Mouse (Mus musculus) cerebellum, postnatal 14 days (tissue): ENCODE measurements around the gene Bcl2.
A peak's percentile ranks its signal among the peaks of the same experiment; 100 is the strongest.

ENCODE experiments used
- DNase-seq, 2 experiments: peaks; one replicate each; pipeline ENCODE4 v3.0.0; 2021; ENCODE audit warnings: mixed read lengths in 2 of 2

Gene Bcl2

DNA sequence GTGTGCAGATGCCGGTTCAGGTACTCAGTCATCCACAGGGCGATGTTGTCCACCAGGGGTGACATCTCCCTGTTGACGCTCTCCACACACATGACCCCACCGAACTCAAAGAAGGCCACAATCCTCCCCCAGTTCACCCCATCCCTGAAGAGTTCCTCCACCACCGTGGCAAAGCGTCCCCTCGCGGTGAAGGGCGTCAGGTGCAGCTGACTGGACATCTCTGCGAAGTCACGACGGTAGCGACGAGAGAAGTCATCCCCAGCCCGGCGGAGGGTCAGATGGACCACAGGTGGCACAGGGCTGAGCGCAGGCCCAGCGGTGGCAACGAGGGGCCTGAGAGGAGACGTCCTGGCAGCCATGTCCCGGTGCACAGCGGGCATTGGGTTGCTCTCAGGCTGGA lies 1.7 kb downstream of the Bcl2 start:
- peak; percentile 72 to 88 for DNase-seq

DNA sequence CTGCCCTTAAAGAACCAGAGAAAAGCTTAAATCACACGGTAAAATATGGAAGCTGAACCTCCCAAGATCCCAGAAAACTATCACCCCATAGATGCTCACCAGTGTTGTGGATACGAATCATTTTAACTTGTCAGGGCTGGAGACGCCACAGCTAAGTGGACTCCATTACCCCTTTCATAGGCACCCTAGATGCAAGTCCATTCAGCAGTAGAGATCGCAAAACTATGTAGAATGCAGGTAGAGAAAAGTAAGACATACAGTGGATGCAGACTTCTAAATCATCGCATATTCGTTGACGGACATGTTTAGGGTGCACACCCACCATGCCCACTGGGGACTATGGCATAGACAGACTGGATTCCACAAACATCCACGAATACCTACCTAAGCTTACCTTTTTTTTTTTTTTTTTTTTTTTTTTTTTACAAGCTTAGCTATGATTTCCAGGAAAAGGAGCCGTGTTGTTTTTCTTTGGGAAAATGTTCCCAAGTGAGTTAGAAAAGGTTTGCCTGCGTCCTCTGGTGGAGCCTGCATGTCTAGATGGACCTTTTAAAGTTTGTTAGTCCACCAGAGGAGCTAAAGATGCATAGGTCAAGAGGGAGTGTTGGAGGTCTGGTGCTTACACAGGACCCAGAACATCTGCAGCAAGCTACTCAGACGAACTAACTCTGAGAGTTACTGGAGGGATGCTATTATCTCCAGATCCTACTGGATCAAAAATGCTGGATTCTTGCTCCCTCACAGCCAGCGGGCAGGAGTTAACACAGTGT lies 2.5 kb downstream of the Bcl2 start:
- no peak for DNase-seq

DNA sequence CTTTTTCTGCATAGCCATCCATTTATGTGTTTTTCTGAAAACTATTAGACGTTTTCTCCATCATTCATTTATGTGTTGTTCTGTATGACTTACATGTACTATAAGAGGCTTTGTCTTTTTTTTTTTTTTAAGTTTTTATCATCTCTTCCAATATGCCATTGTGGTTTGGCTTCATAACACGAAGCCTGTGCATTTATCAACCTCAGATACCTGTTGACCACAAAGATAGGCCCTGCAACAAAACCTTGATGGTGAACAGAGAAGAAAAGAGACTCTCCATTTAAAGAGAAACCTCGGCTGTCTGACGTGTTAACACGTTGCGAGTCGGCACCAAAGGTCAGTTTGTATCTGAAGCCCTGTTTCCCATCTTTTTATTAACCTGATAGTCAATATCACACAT lies 3.9 kb downstream of the Bcl2 start:
- no peak for DNase-seq

DNA sequence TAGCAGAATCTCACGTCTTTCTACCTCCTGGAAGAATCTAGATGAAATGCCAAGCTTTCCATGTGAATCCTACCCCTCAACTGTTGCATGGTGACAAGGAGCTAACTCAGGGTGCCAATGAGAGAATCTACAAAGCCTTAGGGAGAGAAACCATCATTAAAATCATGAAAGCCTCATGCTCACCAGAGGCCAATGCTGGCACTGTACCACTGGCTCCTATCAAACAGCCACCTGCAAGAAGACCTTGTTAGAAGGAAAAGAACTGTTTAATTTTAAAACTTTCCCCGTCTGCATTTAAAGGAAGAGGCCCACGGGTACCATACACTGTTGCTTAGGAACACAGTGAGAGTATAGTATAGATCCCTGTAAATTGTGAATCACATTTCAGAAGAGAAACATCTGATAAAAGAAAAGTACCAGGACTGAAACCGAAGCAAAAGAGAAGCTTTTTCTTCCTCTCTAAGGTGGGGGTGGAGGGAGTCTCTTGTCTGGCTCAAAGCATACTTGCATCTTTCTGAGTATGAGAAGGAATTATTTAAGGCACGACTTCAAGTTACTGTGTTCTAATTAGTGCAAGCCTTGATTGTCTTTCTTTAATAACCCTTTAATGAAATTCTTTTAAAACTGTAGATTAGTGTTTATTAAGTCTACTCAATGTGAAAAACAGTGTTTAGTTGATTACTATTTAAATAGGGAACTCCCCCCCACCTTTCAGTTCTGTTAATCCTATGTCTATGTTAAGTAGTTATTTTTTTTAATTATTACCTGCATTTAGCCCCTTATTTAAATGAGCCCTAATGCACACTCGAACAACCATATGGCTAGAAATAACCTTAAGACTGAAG lies 6.8 kb downstream of the Bcl2 start:
- no peak for DNase-seq

DNA sequence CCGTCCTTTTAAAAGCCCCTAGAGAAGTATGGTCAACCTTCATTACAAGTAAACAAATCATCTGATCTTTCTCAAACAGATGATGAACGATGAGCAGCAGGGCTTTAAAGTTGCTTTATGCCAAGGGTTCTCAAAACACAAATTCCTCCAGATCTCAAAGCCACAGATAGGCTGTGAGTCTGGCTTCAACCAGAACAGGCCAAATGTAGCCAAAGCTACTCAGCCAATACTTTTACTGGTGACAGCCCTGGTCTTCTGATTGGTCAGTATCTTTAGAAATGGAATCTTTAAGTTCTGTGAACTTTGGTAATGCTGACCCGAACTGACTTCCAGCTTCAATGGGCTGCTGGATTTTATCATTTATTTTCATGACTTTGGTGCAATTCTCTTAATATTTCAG lies 10.9 kb downstream of the Bcl2 start:
- no peak for DNase-seq

DNA sequence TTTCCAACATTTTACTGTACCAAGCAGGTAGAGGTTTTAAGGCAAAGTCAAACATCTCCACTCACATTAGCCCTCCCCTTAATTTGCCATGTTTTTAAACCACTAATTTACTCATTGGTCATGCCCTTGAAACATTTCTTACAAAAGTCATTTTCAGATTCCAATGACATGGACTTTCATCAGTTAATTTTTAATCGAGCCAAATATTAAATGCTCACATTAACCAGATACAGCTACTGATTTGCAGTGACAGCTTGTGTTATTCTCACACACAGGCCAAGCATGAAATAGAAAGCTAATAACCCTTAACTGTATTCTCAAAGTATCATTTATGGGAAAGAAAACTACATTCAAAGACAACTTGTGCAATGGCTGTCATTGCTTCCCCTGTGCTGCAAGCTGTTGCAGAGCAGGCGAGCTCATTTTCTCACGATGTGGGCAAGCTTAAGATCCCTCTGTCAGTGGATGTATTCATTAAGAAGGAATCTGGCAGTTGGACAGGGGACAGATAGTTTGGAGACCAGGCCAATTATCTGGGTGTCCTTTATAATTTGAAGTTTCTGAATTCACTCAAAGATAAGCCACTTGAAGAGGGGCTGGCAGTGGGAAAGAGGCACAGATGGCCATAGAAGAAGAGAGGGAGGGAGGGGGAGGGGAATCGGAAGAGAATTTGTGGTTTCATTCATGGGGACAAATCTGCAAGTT lies 11.5 kb downstream of the Bcl2 start:
- DNase-seq, result peak; percentile 51 to 65

DNA sequence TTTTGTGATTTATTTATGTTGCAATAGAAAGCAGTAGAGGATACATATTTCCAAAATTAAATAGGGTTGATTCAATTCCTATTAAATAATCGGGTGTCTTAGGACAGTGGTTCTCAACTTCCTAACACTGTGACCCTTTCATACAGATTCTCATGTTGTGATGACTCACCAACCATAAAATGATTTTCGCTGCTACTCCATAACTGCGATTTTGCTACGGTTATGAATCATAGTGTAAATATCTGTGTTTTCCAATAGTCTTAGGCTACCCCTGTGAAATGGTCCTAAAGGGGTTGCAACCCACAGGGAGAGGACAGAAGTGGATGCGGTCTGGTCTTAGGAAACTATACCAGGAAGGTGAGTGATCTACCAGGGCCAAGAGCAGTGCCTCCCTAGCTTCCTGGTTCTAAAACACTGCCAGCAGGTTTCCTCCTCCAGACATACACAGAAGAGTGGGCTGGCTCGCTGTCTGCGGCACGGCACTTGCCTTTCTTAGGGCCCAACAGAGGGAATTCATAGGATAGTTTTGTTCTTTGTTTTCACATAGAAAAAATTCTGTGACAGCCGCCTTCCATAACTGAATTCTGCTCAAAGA lies 13.5 kb downstream of the Bcl2 start:
- DNase-seq, result no peak

DNA sequence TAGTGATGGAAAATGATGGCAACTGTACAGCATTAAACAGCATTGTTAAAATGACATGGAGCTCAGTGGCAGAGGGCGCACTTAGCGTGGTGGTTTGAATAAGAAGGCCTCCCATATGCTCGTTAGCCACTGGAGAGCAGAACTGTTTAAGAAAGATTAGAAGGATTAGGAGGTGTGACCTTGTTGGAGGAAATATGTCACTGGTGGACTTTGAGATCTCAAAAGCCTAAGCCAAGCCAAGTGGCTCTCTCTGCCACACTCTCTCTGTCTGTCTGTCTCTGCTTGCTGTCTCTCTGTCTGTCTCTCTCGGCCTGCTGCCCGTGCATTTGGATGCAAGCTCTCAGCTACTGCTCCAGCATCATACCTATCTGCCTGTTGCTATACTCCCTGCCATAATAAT lies 17.6 kb downstream of the Bcl2 start:
- no peak for DNase-seq

DNA sequence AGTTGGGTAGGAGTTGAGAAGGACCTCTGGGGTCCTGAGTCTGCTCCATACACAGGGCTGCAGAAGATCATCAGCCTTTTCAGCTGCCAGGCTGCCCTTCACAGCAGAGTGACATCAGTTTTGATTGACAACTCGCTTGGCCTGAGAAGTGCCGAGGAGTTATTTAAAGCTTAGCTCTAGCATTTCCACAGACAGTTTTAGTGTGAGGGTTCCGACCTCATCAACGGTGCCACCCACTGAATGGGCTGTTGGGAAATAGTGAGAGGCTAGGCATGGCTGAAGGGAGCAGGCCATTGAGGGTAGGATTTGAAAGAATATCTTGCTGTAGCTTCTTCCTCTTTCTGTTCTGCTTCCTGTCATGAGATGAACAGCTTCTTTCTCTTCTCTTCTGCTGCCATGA lies 18.4 kb downstream of the Bcl2 start:
- DNase-seq, result no peak

DNA sequence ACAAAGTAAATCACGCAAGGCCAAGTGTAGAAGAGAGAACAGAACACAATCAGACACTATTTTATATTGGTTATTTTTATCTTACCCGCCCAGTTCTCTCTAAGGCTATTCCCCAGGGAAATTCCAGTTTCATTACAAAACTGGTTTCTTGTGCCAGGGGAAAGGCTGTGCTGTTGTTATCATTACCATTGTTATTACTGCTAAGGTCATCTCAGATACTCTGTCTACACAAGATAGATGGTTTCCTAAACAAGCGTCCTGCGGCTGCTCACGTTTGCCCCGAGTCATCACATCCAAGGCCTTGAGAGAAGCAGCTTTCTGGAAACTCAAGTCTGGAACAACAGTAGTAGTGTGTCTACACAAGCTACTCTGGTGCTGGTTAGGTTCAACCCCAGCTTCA lies 19.8 kb downstream of the Bcl2 start:
- DNase-seq, result no peak

DNA sequence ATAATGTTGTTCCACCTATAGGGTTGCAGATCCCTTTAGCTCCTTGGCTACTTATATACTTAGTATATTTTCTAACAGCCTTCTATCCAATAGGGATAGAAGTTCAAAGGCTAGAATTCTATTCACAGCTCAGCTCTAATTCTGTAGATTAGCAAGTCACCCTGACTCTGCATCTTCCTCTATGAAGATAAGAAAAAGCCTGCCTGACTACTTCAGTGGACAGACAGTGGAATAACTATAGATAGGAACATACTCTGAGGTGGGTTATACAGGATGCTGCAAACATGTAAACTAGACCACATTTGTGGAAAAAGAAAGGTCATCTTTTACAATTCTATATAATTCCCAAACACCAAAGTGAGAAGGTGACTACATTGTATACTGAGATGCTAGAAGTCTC lies 21.5 kb downstream of the Bcl2 start:
- DNase-seq, result no peak

DNA sequence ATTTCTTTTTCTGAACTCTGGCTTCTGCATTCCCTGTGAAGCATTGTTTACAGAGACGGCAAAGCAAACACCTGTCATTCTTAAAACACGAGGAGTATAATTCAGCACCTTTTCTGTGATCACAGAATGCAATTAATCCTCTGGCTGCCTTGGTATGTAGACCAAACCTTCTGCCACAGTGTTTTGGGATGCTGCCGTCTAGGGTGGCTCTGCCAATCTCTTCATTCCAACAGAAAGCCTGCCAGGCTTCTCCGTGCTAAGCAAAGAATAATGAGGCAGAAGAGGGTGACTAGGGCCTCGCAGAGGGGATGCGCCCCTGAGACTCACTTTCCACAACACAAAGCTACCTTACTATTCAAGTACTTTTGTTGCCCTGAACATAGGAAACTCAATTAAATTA lies 23.2 kb downstream of the Bcl2 start:
- DNase-seq, result peak; percentile 71 to 73

DNA sequence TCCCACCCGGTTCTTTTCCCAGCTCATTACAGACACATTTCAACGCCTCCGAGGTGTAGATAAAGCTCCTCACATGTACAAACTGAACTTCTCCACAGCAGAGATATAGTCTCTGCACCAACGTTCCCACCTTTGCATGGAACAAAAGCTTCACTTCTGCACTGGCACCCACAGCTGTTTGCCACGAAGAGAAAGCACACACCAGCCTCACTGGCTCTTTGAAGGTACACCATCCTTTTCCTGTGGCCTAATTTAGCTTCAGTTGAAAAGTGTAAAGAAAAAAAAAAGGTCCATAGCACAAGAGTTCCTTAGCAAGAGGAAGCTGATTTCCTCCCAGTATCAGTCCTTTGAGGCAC lies 25.9 kb downstream of the Bcl2 start:
- DNase-seq, result no peak

DNA sequence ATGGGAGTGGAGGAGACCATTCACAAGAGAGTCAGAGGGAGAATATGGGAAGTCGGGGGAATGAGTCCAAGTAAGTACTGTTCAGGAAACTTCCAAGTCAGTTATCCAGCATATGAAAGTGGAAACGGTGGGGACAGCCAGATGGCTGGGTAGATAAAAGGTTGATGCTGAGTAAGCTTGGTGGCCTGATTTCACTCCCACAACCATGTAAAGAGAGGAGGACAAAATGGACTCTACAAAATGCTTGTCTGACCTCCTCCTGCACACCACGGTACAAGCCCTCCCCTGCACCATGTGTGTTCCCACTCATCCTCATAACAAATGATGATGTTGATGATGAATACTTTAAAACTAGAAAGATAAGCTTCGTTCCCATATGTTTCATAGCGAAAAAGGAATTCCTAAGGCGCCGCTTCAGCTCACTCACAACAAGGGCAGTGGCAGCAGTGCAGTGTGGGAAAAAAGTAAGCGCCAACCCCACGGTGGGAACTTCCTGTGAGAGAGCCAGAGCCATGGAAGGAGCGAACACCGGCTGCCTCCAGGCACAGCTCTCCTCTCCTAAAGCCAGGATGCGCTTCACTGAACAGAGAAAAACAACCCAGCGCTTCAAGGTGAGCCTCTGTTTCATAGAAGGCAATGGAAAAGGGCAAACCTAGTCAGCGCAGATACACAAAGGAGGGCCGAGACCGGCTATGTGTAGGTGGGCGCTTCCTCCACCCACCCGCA lies 26.5 kb downstream of the Bcl2 start:
- DNase-seq, result no peak

DNA sequence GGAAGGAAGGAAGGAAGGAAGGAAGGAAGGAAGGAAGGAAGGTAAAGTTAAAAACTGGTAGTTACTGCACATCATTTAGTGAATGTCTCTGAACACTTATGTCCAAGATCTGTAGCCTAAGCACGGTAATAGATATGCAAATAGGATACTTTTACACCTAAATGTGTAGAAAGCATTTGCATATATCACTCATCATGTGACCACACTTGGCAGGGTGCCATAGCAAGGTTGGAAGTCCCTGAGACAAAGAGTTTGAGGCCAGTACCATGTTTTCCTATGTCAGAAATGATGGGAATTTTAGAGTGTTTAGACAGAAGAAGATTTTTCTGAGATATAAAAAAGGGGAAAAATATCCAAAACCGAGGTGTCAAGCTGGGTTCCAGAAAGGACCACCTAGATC lies 28.4 kb downstream of the Bcl2 start:
- DNase-seq, result no peak

DNA sequence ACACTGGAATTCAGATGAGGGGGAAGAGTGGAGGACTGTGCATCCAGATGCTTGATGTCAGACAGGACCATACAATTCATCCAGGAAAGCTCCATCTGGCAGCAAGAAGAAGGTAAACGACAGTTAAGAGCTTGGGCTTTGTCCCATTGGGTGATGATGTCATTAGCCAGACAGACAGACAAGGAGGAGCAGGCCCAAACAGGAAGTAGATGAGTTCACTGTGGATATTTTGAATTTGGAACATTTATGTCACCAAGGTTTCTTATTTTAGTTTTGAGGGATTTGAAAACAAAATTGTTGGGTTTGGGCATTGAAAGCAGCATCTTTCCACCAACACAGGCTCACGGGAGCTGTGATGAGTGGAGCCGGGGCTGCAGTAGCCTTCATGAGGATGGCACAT lies 29.5 kb downstream of the Bcl2 start:
- no peak for DNase-seq

DNA sequence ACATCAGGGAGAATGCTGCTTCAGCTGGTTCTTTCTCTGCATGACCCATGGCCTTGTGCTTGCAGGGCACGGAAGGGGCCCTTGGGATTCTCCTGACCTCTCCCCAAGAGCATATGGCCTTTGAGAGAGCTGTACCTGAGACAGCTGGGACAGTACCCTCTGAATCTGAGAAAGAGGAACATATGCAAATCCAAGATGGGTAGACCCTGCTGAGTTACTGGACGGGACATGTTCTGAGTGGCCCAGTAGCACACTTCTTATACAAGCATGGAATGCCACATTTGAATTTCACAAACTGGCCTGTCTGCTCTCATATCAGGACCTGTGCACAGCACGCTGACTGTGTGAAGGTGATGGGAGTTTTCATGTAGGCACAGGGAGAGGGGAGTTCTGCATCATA lies 31.2 kb downstream of the Bcl2 start:
- no peak for DNase-seq

DNA sequence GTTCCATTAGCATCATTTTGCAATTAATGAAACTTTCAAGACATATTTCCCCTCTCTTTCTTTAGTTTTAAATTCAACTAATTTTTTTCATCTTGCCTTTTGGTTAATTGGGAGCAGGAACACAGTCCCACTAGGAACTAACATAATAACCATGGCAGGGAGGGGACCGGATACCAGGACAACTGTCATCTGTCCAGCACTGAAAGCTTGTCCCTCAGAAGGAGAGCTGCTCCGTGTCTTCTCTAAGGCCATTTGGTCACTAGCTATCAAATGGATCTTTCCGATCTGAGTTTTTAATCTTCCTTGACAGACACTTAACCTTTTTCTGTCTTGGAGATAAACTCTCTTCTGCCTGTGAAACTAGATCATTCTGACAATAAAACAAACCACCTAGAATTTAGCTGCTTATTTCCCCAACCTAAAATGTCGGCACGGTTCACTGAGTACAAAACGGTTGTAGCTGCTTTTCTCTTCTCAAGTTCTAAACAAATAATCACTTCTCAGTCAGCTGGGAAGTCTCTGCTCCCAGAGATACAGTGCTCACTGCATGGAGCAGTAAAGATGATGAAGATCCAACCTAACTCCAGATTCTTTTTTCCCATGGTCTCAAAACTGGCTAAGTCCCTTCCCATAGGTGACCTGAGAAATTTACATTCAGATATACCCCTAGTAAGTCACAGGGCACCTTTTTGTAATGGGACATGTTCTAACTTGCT lies 34.1 kb downstream of the Bcl2 start:
- no peak for DNase-seq

DNA sequence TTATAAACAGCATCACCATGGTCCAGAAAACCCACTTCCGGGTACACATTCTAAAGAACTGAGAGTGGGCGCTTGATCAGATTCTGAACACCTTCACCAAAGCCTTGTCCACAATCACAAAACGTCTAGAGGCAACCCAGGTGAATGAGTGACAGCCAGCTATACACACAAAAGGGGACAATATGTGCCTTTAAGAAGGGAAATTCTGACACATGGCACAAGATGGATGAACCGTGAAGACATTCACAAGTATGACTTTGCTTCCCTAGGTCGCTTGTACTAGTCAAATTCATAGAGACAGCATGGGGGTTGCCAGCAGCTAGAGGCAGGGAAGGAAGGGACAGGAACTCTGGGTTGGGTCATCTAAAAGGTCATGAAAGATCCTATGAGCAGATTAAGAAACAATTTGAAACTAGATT lies 36.0 kb downstream of the Bcl2 start:
- DNase-seq, result no peak

DNA sequence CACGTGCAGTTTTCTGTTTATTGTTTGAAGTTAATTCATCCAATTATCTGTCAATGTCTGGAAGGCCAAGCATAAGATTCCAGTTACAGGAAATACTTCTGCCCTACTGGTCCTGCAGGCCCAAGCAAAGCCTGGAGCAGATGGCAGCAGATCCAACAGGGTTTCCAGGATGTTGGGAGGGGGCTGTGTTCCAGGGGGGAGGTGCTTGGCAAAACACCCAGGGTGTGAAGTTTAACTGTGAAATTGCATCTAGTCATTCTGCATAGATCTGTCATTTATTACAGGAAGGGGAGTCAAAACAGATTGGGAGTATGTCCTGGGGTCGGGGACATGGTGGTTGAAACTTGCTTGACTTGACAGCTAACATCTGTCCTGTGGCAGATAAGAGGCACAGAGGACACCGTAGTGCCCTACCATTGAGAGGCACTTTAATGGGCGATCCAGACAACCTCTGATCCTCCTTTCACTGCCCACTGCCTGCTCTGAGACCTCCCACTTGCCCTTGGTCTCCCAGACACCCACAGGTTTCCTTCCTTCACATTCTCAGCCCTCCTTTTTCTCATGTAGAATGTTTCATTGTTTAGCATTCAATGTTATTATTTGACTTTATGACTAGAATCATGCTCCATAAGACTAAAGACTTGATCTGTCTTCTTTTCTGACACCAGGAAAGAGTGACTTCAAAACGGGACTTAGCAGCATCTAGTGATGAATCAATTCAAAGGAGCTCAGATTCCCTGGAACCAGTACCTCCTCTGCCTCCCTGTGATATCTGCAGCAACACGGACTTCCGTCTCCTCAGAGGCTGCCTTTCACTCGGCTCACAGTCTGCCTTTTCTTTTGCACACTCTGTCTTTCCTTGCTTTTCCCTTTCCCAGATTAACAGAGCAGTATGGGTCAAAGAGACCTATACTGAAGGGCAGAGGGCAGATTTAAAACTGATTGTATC lies 47.7 kb downstream of the Bcl2 start:
- DNase-seq, result peak; percentile 20 to 40

DNA sequence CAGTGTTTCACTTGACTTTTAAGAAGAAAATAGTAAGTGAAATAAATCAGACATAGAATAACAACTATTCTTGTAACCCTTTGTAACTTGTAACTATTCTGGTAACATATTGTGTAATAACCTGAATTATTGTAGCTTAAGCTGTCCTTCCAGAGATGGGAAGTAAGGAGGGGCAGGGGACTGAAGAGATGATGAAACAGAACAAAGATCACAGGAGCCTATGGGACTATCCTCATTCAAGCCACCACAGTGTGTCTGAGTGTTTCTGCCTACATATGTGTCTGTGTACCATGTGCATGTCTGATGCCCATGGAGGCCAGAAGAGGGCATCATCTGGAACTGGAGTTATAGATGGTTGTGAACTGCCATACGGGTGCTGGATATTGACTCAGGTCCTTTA lies 49.1 kb downstream of the Bcl2 start:
- no peak for DNase-seq
